Mouse (Mus musculus) urinary bladder, postnatal 36 days (tissue): Measurements from ENCODE around the gene Zfp710.
"Not testable (repeated sequence)": the region's sequence is repeated elsewhere in the genome, so short reads cannot be mapped to it uniquely, and the experiment has no call there.

Source experiments
- DNase-seq, 2 experiments: peaks; one replicate each; pipeline ENCODE4 v3.0.0; 2022; ENCODE audit warnings: low spot score in 2 of 2, mixed read lengths in 1 of 2

The Zfp710 gene

DNA sequence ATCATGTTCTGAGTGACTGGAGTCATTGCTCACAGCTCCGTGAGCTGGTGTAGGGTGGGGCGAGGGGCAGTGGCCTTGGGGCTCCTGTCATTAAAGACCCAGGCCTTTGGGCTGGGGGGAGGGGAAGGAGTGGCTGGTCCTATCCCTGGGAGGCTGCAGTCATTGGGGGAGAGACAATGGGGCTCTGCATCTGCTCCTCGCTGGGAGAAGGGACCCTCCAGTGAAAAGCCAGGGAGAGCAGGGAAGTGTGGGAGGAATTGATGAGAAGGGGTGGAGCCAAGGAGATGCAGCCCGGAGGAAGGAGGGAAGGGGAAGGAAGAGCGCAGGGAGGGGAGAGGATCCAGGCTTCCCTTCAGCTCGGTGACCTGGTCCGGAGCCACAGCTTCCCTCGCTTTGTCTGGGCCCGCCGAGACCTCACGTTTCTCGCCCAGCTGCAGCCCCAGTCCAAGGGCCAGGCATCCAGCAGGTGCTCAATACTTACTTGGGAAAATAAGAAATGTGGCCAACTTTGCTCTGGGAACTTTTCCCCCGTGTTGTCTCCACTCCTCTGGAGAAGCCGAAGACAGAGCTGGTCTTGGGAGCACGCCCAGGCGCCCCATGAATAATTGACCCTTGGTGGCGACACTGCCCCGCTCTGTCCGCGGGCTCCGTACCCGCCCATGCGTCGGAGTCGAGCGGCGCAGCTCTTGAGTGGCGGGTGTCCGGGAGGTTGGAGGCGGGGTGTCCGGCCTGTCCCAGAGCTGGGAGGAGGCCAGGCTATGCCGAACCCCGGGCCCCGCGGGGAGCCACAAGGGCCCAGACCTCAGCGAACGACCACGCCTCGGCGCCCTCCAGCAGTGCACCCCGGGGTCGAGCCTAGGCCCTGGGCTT lies at the start of gene Zfp710:
Zfp710 (plus strand) TSS at position 294 of the 870 bp plus-strand sequence.
- peak; percentile 78 to 88 for DNase-seq

DNA sequence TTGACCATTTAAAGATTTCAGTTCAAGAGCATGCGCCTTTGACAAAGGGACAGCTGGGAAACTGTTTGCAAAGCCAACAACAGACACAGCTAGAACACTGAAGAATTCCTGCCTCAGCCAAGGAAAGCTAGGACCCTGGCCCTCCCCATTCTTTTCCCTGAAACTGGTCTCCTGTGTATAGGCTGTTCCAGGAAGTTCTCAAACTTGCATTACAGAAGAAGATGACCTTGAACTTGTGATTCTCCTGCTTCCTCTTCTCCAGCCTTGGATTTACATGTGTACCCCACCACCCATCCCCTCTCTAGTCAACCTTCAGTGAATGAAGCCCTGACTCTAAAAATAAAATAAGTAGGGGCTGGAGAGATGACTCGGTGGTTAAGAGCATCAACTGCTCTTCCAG lies 49.3 kb upstream of the Zfp710 start:
- no peak for DNase-seq

GRCm38 (mm10) chr7:79986717-79987116 lies 37.9 kb upstream of the Zfp710 start:
- DNase-seq = no peak

- no peak for DNase-seq
Measured at GRCm38 (mm10) chr7:79987745-79988144, 36.9 kb upstream of the Zfp710 start.

- DNase-seq = not testable (repeated sequence)
Measured at GRCm38 (mm10) chr7:79988466-79988865, 36.1 kb upstream of the Zfp710 start.

DNA sequence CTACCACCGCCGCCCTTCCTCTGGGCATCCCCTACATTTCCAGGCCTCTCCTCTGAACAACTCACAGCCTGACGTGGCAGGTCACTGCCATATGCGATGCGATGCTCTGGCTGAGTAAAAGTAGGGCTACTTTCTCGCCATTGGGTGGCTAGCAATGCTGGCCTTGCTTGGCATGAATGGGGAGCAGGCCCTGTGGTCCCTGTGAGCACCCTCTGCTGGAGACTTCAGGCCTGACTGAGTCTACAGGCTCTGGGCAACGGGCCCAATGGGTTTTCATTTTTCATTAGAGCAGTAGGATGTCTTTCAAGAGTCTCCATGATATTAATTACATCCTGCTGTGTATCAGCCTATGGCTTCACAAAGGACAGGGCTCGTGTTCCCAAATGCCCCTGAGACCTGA lies 30.1 kb upstream of the Zfp710 start:
- peak in 1 of 2 experiments; percentile 19 for DNase-seq

DNA sequence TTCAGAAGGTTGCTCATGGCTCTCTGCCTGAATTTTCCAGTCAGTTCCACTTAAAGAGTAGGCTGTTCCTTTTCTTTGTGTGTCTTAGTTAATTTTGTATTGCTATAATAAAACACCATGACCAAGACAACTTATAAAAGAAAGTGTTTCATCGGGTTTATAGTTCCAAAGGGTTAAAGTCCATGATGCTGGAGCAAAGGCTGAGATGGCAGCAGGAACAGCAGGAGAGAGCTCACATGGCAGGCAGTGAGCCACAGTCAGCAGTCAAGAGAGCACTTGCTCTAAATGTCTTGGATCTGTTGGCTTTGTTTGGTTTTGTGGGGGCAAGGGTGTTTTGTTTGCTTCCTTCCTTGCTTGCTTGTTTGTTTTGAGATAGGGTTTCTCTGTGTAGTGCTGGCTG lies 26.9 kb upstream of the Zfp710 start:
- no peak for DNase-seq

GRCm38 (mm10) chr7:80002353-80003055 lies 22.1 kb upstream of the Zfp710 start:
- DNase-seq = no peak

DNA sequence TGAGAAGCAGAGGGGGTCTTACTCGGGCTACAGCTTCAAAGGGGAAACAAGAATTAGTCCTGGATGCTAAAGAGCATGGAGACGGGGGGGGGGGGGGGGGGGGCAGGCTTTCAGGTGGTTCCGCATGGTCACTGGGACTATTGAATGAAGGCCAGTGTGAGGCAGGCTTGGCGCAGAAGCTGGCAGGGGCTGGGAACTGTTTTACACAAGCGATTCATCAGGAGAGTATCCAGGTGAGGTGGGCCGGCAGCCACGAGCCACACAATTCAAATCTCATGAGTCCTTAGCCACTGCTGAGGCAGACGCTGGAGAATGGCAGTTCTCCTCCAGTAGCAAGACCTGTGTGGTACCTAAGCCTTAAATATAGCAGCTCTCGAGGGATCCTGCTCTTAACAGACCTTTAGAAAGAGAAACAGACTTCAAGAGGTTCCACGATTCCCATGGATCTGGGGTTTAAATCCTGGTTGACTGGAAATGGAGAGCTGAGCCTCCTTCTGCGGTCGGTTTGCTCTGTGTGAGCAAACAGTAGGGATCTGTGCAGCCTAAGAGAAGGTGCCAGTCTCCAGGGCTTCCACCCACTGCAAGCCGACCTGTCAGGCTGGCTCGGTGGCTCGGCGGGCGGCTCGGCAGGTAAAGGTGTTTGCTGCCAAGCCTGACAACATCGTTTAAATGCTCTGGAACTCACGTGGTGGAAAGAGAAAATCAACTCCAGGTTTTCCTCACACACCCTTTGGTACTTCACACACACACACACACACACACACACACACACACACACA lies 19.6 kb upstream of the Zfp710 start:
- peak in 1 of 2 experiments; percentile 24 for DNase-seq

- DNase-seq = no peak
Measured at GRCm38 (mm10) chr7:80010680-80011079, 13.9 kb upstream of the Zfp710 start.

GRCm38 (mm10) chr7:80011470-80011869 lies 13.1 kb upstream of the Zfp710 start:
- DNase-seq = no peak

GRCm38 (mm10) chr7:80013884-80014550 lies 10.6 kb upstream of the Zfp710 start:
- no peak for DNase-seq

DNA sequence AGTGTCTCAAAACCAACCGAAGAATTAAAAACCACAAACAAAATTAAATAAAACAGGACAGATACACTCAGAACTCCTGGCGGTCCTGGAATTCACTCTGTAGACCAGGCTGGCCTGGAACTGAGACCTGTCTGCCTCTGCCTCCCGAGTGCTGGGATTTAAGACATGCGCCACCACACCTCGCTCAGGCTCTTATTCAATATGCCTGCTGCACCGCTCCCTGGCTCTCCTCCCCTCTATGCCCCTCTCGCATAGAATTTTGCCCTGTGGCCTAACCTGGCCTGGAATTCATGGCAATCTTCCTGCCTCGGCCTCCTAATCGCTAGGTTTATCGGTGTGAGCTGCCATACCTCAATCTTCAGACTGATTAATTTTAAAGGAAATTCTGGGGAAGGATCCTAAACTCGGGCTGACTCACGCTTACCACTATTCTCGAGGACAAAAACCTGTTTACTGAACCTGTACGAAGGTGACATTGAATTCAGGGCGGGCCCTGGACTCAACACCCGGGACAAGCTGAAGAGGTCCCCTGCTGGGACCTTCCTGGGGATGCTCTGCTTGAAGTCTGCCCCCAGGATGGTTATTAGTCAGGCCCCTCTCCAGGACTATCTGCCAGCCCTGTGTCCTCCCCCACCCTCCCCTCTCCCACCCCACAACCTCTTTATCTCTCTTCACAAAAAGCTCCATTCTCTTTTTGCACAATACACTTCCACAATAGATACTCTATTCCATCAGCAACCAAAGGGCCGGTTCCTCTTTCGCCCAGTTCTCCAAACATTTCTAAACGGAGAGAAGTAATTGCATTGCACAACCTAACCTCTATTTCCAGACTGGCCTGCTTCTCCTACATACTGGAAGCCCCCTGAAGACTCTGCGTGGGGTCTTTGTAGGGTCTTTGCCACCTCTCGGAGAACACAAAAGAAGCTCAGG lies 9.5 kb upstream of the Zfp710 start:
- no peak for DNase-seq

DNA sequence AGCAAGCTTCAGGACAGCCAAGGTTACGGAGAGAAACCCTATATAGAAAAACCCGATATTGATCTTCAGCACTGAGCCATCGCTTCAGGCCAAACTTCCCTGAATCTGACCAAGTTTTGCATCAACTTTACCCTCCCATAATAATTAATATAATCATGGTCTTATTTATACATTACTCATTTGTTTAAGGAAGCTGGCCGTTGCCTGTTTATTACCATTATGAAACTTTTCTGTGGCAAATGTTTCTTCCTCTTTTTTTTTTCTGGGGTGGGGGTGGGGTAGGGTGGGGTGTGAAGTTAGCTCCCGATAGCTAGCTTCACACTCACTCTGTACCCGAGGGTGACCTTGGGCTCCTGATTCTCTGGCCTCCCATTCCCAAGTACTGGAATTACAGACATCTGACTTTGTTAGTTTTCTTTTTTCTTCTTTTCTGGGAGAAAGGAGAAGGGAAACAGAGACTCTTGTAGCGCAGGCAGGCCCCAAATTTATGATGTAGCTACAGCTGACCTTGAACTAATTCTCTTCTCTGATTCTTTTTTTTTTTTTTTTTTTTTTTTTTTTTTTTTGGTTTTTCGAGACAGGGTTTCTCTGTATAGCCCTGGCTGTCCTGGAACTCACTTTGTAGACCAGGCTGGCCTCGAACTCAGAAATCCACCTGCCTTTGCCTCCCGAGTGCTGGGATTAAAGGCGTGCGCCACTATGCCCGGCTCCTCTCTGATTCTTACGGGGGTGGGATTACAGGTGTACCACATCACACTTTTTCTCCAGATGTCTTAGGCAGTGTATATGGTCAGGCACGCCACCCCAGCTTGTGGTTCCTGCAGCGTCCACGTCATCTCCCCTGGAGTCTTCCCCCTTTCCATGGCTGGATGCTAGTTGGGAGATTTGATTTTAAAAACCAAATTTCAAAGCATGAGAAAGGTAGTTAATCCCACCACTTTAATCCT lies 5.8 kb upstream of the Zfp710 start:
- no peak for DNase-seq

DNA sequence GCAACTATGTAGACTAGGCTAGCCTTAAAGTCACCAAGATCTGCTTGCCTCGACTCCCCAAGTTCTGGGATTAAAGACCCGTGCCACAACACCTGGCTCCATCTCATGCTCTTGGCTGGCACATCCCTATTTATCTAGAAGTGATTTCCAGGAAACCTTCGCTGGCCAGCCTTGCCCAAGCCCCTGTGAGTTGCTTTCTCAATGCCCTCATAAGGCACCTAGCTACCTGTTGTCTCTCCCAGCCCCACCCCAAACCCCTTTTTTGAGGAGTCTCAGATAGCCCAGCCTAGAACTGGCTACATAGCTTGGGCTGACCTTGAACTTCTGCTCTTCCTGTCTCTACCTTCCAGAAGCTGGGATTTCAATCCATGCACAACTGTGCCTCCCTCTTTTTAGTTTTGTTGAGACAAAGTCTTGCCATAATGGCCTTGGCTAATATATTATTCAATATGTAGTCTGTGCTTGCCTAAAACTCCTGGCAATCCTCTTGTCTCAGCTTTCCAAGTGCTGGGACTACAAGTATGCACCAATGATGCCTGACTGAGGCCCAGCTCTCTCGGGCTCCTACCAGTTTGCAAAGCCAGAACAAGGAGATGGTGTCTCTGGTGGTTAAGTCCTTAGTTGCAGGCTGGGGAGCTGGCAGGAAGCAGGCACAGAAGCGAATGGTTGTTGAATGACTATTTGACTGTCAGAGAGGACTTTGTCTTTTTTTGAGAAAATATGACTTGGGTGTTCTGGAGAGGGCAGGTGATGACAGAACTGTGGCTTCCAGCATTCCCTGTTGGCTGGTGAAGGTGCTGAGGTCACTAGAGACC lies 786 bp upstream of the Zfp710 start:
- no peak for DNase-seq

DNA sequence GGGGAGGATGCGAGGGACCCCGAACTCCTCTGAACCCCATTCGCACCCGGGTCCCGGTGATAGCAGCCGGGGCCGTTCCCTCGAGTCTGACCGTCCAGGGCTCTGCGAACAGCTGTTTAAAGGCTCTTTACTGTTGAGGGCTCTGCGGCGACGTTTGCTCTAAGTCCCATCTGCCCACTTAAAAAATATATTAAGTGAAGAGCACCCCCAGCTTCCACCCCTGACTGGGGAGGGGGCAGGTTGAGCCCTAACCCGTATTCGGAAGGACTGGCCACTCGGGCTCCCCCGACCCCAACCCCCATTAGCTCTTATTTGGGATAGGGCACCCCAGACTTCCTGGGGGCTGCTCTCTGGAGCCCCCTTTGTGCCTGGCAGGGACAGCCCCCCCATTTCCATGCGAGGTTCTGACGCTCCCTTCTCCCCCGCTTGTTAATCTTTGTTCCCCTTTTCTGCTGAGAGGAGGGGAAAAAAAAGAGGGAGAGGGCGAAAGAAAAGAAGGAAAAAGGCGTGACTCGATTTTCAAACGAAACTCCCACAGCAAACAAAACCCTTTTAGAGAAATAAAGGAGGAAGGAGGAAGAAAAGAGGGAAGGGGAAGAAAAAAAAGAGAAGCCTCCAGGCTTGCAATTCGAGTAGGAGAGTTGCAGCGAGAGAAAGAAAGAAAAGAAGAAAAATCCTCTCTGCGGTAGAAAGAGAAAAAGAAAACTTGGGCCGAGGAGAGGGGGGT lies 940 bp downstream of the Zfp710 start:
- DNase-seq = no peak

- no peak for DNase-seq
Measured at GRCm38 (mm10) chr7:80026118-80026989, 1.7 kb downstream of the Zfp710 start.
